Mouse (Mus musculus): Measurements from ENCODE around the gene Ccl27a. TPM values are rescaled to one million over a fixed set of nuclear protein-coding genes. Genes with fewer than 3 reads are reported as not detected.
A peak's percentile ranks its signal among the peaks of the same experiment; 100 is the strongest.

Ccl27a gene
- polyA plus RNA-seq, 1 experiment from 2014 or later, result 45.8 TPM

DNA sequence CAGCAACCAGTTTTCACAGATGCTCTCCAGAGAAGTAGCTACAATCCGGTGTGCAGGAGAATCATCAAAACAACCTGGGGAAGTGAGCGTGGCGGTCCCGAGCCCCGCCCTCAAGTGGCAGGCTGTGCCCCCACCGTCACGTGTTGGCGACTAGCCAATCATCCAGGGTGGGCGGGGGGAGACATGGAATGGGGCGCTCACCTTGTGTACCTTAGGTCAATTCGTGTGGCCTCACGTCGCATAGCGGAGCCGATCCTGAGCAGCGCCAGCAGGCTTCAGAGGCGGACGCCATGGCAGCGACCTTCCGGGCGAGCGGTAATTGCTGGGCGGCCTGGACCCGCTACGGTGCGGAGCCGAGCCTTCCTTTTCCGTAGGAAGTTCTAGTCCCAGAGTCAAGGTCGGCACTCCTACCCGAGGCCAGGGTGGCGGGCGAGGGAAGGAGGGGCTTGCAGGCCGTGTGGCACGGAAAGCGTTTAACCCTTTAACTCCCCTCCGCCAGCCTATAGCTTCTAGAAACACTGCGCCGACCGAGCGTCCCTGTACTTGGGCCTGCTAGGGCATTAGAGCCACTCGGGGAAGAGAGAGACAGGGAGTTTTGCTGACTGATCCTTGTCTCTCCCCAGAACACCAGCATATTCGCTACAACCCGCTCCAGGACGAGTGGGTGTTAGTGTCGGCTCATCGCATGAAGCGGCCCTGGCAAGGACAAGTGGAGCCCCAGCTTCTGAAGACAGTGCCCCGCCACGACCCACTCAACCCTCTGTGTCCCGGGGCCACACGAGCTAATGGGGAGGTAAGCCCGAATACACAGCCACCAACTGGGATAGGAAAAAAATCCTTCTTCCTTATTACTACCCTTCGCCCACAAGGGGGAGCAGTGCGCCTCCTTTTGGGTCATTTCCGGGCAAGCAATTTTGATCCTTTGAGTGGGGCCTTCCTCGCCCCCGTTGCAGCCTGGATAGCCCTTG, 18.4 kb downstream of the Ccl27a start, which contains the start of gene Sigmar1:
Sigmar1 (minus strand) TSS at position 820 of the 968 bp plus-strand sequence.
- Histone ChIP-seq H3K4me2 (peak within 1 kb of the TSS; percentile 76), H3K4me3 (peak within 1 kb of the TSS; percentile 73)
- WGBS, result under 1% methylated on average over 57 of the region's 57 CpGs

GRCm38 (mm10) chr4:41754797-41755337, 19.2 kb downstream of the Ccl27a start, which contains the start of gene Galt:
Gene Galt, plus strand, starts transcription at chr4:41755228.
- peak within 1 kb of the TSS; percentile 76 for H3K4me2 ChIP-seq
- 13% methylated on average over 14 of the region's 14 CpGs for WGBS
- peak; percentile 69 for ATAC-seq (ENCODE audit: insufficient number of reproducible peaks, low FRiP score)
- H3K27me3 ChIP-seq (replicated peaks), result no peaks in the 10 kb centered on the region
- peak within 1 kb of the TSS; percentile 82 for H3K9ac ChIP-seq
- H3K4me1 ChIP-seq (replicated peaks), result peaks cover 28% of the 10 kb centered on the region
- no peaks in the 10 kb centered on the region for H3K9me3 ChIP-seq (replicated peaks)
- peak within 1 kb of the TSS; percentile 88 for H3K27ac ChIP-seq (ENCODE audit: poor library complexity, severe bottlenecking)
- peaks cover 22% of the 10 kb centered on the region for H3K36me3 ChIP-seq
- peak within 1 kb of the TSS; percentile 73 for H3K4me3 ChIP-seq

More for the DNA sequence above, 18.4 kb downstream of the Ccl27a start, which contains the start of gene Sigmar1:
- Histone ChIP-seq H3K4me1 (replicated peaks) (peaks cover 30% of the 10 kb centered on the region), H3K27me3 (replicated peaks) (no peaks in the 10 kb centered on the region), H3K9me3 (replicated peaks) (no peaks in the 10 kb centered on the region), H3K36me3 (peaks cover 22% of the 10 kb centered on the region), H3K27ac (ENCODE audit: poor library complexity, severe bottlenecking) (peak within 1 kb of the TSS; percentile 88), H3K9ac (peak within 1 kb of the TSS; percentile 82)
- ATAC-seq (ENCODE audit: insufficient number of reproducible peaks, low FRiP score), result peak; percentile 85

- H3K4me3 ChIP-seq, result no peak overlapping the region
- H3K27ac ChIP-seq (ENCODE audit: poor library complexity, severe bottlenecking), result no peak overlapping the region
- peaks cover 9% of the 10 kb centered on the region for H3K4me1 ChIP-seq (replicated peaks)
- peaks cover 23% of the 10 kb centered on the region for H3K36me3 ChIP-seq
- 71% methylated on average over 1 of the region's 1 CpGs for WGBS
- no peak overlapping the region for H3K4me2 ChIP-seq
- H3K9me3 ChIP-seq (replicated peaks), result peaks cover 13% of the 10 kb centered on the region
- H3K9ac ChIP-seq, result no peak overlapping the region
- ATAC-seq (ENCODE audit: insufficient number of reproducible peaks, low FRiP score), result no peak
- no peaks in the 10 kb centered on the region for H3K27me3 ChIP-seq (replicated peaks)
These were observed 29.0 kb downstream of the Ccl27a start for GRCm38 (mm10) chr4:41745021-41745420.

GRCm38 (mm10) chr4:41744131-41744530, 29.9 kb downstream of the Ccl27a start:
- Histone ChIP-seq H3K36me3 (peaks cover 28% of the 10 kb centered on the region), H3K4me3 (no peak overlapping the region), H3K4me1 (replicated peaks) (peaks cover 14% of the 10 kb centered on the region), H3K4me2 (no peak overlapping the region), H3K27ac (ENCODE audit: poor library complexity, severe bottlenecking) (no peak overlapping the region), H3K27me3 (replicated peaks) (no peaks in the 10 kb centered on the region), H3K9ac (no peak overlapping the region), H3K9me3 (replicated peaks) (peaks cover 13% of the 10 kb centered on the region)
- WGBS, result 71% methylated on average over 2 of the region's 2 CpGs
- ATAC-seq (ENCODE audit: insufficient number of reproducible peaks, low FRiP score), result no peak

GRCm38 (mm10) chr4:41741158-41741560, 32.9 kb downstream of the Ccl27a start:
- peak; percentile 95 for ATAC-seq (ENCODE audit: insufficient number of reproducible peaks, low FRiP score)
- Histone ChIP-seq H3K9me3 (replicated peaks) (peaks cover 4% of the 10 kb centered on the region), H3K4me1 (replicated peaks) (peaks cover 14% of the 10 kb centered on the region), H3K27me3 (replicated peaks) (no peaks in the 10 kb centered on the region), H3K27ac (ENCODE audit: poor library complexity, severe bottlenecking) (peak overlapping the region; percentile 58), H3K9ac (peak overlapping the region; percentile 79), H3K4me3 (peak overlapping the region; percentile 72), H3K36me3 (peaks cover 16% of the 10 kb centered on the region), H3K4me2 (peak overlapping the region; percentile 96)
- under 1% methylated on average over 27 of the region's 27 CpGs for WGBS

GRCm38 (mm10) chr4:41740380-41741157, 33.5 kb downstream of the Ccl27a start:
- H3K9ac ChIP-seq, result peak overlapping the region; percentile 79
- under 1% methylated on average over 48 of the region's 48 CpGs for WGBS
- peaks cover 14% of the 10 kb centered on the region for H3K4me1 ChIP-seq (replicated peaks)
- peaks cover 3% of the 10 kb centered on the region; the same call in 1 of the 2 replicates for H3K9me3 ChIP-seq (replicated peaks)
- H3K27ac ChIP-seq (ENCODE audit: poor library complexity, severe bottlenecking), result peak overlapping the region; percentile 58
- peak; percentile 78 for ATAC-seq (ENCODE audit: insufficient number of reproducible peaks, low FRiP score)
- peaks cover 14% of the 10 kb centered on the region for H3K36me3 ChIP-seq
- peak overlapping the region; percentile 96 for H3K4me2 ChIP-seq
- no peaks in the 10 kb centered on the region for H3K27me3 ChIP-seq (replicated peaks)
- peak overlapping the region; percentile 72 for H3K4me3 ChIP-seq

DNA sequence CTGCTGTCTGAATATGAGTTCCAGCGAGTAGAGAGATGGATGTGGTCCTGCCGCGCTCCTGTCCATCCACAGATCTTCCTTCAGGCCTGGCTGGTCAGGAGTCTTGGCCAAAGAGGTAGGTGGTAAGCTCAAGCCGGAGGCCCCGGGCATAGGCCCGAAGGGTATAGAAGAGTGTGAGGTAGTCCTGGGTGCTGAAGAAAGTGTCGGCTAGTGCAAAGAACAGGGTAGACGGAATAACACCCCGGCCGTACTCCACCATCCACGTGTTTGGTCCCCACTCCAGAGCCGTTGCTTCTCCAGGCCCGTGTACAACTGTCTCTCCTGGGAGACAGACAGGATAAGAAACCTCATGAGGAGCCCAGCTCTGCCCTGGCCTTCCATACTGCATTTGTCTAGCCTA, 34.8 kb downstream of the Ccl27a start:
- ATAC-seq (ENCODE audit: insufficient number of reproducible peaks, low FRiP score), result no peak

DNA sequence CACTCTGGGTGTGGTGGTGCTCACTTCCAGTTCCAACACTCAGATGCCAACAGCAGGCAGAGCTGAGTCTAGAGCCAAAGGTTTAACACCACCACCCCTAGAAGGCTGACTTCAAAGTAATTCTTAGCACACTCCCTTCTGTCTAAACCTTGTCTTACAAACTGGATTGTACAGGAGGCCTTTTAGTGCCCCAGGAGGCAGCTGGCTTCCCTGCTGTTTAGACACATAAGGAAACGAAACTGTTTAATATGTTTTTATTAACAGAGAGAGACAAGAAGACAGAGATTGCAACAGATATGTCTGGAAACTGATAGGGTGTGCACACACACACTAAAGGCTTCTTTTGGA, 35.8 kb downstream of the Ccl27a start:
- peaks cover 6% of the 10 kb centered on the region; the same call in 1 of the 2 replicates for H3K9me3 ChIP-seq (replicated peaks)
- no peak overlapping the region for H3K4me2 ChIP-seq
- H3K27ac ChIP-seq (ENCODE audit: poor library complexity, severe bottlenecking), result no peak overlapping the region
- no peak for ATAC-seq (ENCODE audit: insufficient number of reproducible peaks, low FRiP score)
- peaks cover 9% of the 10 kb centered on the region for H3K27me3 ChIP-seq (replicated peaks)
- H3K36me3 ChIP-seq, result peaks cover 14% of the 10 kb centered on the region
- H3K9ac ChIP-seq, result no peak overlapping the region
- 73% methylated on average over 1 of the region's 1 CpGs for WGBS
- H3K4me1 ChIP-seq (replicated peaks), result peaks cover 14% of the 10 kb centered on the region
- H3K4me3 ChIP-seq, result no peak overlapping the region

More for the DNA sequence above, 34.8 kb downstream of the Ccl27a start:
- Histone ChIP-seq H3K4me3 (no peak overlapping the region), H3K36me3 (peaks cover 14% of the 10 kb centered on the region), H3K4me2 (no peak overlapping the region), H3K9me3 (replicated peaks) (peaks cover 6% of the 10 kb centered on the region; the same call in 1 of the 2 replicates), H3K9ac (0 out of 2 replicates have a peak overlapping the region, but pooled peaks have one; percentile 48), H3K4me1 (replicated peaks) (peaks cover 14% of the 10 kb centered on the region), H3K27me3 (replicated peaks) (no peaks in the 10 kb centered on the region; the same call in 1 of the 2 replicates), H3K27ac (ENCODE audit: poor library complexity, severe bottlenecking) (no peak overlapping the region)
- 93% methylated on average over 13 of the region's 13 CpGs for WGBS

- Histone ChIP-seq H3K9me3 (replicated peaks) (peaks cover 6% of the 10 kb centered on the region; the same call in 1 of the 2 replicates), H3K9ac (no peak overlapping the region), H3K27me3 (replicated peaks) (peaks cover 14% of the 10 kb centered on the region), H3K4me1 (replicated peaks) (peaks cover 14% of the 10 kb centered on the region), H3K36me3 (peaks cover 14% of the 10 kb centered on the region), H3K4me2 (no peak overlapping the region), H3K27ac (ENCODE audit: poor library complexity, severe bottlenecking) (no peak overlapping the region), H3K4me3 (no peak overlapping the region)
- 40% methylated on average over 8 of the region's 8 CpGs for WGBS
- ATAC-seq (ENCODE audit: insufficient number of reproducible peaks, low FRiP score), result no peak
These were observed 36.3 kb downstream of the Ccl27a start for GRCm38 (mm10) chr4:41737602-41738255.

- peaks cover 74% of the 10 kb centered on the region for H3K27me3 ChIP-seq (replicated peaks)
- H3K4me3 ChIP-seq, result peak within 1 kb of the TSS; percentile 41
- peaks cover 6% of the 10 kb centered on the region; the same call in 1 of the 2 replicates for H3K9me3 ChIP-seq (replicated peaks)
- H3K4me2 ChIP-seq, result peak within 1 kb of the TSS; percentile 66
- no peak for ATAC-seq (ENCODE audit: insufficient number of reproducible peaks, low FRiP score)
- no peak within 1 kb of the TSS for H3K27ac ChIP-seq (ENCODE audit: poor library complexity, severe bottlenecking)
- H3K4me1 ChIP-seq (replicated peaks), result no peaks in the 10 kb centered on the region
- 2% methylated on average over 50 of the region's 50 CpGs for WGBS
- H3K36me3 ChIP-seq, result no peaks in the 10 kb centered on the region
- H3K9ac ChIP-seq, result peak within 1 kb of the TSS; percentile 38
These were observed 42.8 kb downstream of the Ccl27a start, which contains the start of gene Arid3c for GRCm38 (mm10) chr4:41731052-41731765. Gene Arid3c, minus strand, starts transcription at chr4:41731142.
